Mouse (Mus musculus) spleen, postnatal 4 days (tissue): Measurements from ENCODE around the gene Trim25.
"Not testable (repeated sequence)": the region's sequence is repeated elsewhere in the genome, so short reads cannot be mapped to it uniquely, and the experiment has no call there.

Experiments used
- DNase-seq, 2 experiments: peaks; one replicate each; pipeline ENCODE4 v3.0.0; 2022; ENCODE audit warnings: low spot score in 2 of 2

Trim25 gene

DNA sequence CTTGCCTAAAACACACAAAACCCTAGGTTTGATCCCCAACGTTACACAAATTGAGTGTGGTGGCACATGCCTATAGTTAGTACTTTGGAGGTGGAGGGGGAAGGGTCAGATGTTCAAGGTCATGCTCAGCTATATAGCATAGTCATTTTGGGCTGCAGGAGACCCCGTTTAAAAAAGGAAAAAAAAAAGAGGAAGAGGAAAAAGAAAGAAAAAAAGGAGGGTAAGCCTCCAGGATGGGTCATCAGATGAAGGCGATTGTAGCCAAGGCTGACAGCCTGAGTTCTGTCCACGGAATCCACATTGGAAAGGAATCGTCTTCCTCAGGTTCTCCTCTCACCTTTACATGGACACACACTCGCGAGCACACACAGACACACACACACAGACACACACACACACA lies 4.7 kb upstream of the Trim25 start:
- DNase-seq = no peak

DNA sequence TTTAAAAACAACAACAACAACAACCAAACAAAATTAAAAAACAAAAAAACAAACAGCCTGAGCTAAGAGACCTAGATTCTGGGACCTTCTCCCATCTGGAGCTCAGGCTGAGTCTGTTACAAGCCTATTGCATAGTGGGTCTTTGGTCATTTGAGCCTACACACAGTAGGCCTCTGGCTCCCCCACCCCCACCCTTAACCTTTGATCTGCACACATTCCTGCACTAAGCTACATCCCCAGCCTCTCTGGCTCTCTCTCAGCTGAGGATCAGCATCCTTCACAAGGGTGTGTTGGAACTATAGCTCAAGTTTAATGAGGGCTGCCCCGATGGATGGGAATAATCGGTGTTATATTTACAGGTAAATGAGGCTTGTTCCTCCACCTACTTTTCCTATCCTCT lies 3.6 kb upstream of the Trim25 start:
- no peak for DNase-seq

DNA sequence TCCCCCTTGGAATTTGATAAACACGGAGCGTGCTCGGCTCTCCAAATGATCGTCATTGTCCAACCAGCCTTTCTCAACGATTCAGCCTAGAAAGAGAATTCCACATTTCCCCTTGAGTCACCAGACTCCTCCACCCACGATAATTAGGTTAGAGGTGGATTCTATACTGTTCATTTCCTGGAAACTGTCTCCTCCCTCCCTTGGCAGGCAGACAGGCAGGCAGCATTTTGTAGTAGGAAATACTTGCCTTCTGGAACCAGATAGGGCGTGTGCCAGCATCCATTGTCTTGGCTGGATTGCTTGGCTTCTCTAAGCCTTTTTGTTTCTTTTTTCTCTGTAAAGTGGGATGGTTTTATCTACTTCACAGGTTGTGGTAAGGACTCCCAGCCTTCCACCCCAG lies 2.7 kb upstream of the Trim25 start:
- no peak for DNase-seq

DNA sequence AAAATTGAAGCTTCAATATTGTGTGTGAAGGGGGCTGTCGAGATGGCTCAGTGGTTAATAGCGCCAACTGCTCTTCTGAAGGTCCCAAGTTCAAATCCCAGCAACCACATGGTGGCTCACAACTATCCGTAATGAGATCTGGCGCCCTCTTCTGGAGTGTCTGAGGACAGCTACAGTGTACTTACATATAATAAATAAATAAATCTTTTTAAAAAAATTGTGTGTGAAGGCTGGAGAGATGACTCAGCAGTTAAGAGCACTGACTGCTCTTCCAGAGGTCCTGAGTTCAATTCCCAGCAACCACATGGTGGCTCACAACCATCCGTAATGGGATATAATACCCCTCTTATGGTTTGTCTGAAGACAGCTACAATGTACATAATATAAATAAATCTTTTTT lies 1.8 kb upstream of the Trim25 start:
- not testable (repeated sequence) for DNase-seq

DNA sequence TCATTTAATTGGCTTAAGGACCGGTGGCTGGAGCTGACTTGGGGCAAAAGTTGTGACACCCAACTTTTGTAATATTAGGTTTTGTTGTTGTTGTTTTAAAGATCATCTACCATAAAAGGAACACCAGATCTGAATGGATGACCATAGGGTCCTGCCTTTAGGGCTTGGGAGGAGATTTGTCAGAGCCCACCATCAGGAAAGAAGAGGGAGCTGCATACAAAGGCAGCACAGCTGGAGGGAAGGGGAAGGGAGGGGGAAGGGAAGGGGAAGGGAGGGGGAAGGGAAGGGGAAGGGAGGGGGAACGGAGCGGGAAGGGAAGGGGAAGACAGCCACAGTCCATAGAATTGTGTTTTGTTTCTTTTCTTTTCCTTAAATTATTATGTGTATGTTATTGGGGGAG lies 770 bp upstream of the Trim25 start:
- no peak for DNase-seq

DNA sequence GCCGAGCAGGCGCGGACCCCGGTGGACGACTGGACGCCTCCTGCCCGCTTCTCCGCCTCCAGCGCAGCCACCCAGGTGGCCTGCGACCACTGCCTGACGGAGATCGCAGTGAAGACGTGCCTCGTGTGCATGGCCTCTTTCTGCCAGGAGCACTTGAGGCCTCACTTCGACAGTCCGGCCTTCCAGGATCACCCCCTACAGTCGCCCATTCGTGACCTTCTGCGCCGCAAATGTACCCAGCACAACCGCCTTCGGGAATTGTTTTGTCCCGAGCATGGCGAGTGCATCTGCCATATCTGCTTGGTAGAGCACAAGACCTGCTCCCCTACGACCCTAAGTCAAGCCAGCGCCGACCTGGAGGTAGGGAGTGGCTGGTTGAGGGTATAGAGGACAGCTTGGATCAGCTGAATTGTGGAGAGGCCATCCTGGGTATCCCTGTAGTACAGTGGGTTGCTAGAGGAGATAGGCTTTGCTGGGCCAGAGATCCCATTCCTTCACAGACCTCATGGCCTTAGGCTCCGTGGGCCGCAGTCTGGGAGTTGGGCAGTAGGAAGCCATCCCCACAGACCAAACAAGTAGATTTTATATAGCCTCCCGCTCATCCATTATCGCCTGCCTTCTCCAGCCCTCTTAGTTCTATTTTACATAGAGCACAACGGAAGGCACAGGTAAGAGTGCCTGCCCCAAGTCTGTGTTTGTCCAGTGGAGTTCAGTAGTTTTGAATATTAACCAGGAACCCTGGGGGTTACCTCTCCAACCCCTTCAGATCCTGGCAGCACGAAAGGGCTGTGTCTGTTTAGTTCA lies 749 bp downstream of the Trim25 start:
- DNase-seq = peak in 1 of 2 experiments; percentile 76

DNA sequence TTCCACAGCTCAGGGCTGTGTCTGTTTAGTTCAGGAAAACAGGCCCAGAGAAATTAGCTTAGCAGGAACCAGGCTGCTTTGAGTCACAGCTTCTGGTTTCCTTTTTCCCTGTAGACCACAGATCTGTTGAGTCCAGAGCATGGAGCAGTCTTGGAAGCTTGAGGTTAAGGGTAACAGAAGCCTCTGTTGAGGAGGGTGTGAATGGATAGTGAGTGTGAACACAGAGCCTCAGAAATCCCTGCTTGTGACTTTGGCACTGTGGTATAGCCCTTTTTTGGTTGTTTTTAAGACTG lies 1.3 kb downstream of the Trim25 start:
- DNase-seq = no peak

DNA sequence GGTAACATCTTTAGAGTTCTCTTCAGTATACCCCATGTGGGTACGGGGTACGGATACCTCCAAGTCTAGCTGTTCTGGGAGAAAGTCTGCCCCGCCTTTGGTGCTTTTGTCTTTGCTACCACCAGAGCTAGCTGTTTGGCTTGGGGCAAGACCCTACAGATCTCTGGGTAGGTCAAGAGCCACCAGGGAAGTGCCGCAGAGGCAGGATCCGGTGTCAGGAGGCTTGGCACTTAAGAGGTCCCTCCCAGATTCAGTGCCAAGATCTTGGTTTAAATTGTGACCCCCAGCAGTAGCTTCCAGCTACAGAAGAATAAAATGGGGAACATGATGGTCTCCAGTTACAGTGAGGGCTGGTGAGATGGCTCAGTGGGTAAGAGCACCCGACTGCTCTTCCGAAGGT lies 2.4 kb downstream of the Trim25 start:
- DNase-seq = no peak

DNA sequence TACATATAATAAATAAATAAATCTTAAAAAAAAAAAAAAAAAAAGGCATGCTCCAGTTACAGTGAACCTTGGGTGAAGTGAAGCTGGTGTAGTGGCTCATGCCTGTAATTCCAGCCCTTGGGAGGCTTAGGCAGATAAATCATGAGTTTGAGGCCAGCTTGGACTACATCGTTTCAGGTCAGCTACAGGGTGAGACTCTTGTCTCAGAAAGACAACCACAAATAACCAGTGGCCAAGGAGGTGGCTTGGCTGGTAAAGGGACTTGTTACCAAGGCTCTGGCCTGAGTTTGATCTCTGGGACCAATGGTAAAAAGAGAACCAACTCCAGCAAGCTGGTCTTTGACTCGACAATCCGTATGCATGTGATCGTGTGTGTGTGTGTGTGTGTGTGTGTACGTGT lies 2.9 kb downstream of the Trim25 start:
- DNase-seq = no peak

DNA sequence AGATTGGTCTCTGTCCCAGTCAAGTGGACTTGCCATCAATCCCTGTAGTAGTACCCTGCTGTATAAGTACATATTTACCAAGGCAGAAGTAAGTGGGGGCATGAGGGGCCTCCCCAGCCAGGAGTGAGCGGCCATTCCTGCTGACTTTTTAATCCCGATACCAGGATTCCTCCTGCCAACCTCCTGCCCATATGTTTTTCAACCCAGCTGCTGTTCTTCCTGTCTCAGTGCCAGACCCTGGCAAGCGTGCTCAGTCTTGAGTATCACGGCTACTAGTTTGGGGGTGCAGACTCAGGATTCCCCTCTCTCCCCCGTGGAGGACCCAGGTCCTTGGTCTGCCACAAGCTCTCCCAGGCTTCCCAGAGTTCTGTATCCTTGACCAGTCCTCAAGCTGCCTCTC lies 3.4 kb downstream of the Trim25 start:
- DNase-seq = no peak

DNA sequence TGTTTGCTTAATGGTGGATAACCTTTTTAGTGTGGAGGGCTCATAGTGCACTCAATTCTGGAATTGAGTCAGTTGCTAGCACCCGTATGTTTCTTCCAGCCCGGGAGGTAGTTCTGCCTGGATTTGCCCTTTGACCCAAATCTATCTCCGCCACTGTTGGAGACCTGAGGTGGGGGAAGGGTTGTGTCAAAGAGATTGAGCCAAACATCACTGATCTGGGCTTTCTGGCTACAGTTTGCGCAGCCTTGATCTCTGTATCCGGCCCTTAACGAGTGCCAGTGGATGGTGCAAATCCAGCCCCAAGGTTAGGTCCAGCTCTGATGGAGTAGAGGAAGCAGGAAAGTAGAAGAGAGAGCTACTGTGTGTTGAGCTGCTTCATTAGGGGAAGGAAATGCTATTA lies 3.9 kb downstream of the Trim25 start:
- no peak for DNase-seq

DNA sequence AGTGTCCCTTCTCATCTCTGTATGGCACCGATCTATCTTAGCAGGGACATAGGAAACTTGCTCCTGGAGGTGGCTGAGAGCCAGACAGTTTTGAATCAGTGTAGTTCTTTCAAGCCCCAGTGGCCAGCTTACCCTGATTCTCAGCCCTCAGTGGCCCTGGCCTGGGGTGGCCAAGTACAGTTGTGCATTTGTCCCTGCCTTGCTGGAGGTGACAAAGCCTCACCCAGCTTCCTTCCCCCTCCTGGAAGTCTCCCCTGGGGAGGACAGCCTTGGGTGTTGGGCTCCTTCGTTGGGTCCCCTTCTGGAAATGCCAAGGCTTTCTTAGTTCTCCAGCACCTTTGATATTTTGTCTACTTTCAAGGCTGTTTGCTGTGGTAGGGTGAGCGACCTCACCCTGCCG lies 4.5 kb downstream of the Trim25 start:
- DNase-seq = no peak

DNA sequence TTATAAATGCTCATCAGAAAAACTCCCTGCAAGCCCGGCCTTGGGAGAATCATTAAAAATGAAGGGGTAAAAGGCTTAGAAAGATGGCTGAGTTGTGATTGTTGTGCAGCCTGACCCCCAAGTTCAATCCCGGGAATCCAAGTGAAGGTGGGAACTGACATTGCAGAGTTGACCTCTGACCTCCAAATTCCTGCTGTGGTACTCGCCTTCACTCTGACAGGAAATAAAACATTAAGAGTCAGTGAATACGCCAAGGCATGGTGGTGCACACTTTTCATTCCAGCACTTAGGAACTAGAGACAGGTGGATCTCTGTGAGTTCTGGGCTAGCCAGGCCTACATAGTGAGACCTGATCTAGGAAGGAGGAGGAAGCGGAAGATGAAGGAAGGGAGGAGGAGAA lies 6.3 kb downstream of the Trim25 start:
- no peak for DNase-seq

DNA sequence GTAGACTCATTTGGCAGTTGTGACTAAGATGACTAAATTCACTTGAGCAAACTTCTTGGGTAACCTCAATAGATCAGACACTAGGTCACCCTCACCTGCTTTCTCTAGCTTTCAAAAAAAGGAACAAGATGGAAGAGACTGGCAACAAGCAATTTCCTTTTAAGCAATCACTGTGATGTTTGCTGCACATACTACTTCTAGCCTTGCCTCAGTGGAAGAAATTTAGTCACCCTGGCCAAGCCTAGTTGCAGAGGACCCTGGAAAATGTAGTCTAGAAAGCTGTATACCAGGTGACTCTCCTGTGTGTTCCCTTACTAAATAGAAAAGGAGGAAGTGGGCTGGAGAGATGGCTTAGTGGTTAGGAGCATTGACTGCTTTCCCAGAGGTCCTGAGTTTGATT lies 7.2 kb downstream of the Trim25 start:
- DNase-seq = no peak

DNA sequence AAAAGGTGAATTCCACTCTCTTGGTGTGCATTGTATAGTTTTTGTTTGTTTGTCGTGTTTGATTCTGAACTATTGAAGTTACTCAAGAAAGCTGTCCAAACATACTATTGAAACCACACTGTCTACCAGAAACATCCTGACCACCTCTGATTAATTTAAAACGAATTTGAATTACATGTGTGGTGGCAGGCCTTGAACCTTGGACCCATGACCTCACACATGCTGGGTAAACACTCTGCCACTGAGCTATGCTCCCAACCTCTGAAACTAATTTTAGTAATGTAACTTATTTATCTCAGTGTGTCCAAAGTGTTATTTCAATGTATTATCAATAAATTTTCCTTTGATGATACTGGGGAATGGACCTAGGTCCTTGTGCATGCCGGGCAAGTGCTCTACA lies 8.4 kb downstream of the Trim25 start:
- no peak for DNase-seq

DNA sequence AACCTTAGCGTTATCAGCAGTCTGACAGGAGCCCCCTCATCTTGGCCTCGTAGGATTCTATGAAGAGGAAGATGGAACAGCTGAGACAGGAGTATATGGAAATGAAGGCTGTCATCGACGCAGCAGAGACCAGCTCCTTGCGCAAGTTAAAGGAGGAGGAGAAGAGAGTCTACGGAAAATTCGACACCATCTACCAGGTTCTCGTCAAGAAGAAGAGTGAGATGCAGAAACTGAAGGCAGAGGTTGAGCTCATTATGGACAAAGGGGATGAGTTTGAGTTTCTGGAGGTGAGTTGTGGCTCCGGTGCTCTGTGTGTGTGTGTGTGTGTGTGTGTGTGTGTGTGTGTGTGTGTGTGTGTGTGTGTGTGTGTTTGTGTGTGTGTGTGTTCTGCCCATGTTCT lies 9.9 kb downstream of the Trim25 start:
- no peak for DNase-seq

DNA sequence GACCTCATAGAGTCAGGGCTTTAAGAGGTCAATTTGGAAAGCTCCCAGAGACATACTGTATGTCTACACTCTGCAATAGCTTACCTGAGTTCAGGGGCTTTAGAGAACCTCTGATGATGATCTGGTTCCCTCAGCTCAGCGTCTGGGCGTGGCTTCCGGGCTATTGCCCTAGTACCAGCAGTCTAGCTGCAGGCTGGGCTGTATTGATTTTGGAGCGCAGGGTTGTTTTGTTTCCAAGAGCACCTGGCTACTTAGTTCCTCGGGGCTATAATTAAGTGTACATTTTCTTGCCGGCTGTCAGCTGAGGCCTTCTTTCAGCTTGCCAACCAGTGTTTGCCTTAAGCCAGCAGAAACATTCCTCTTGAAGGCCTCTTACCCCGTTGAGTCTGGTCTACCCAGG lies 10.3 kb downstream of the Trim25 start:
- no peak for DNase-seq

DNA sequence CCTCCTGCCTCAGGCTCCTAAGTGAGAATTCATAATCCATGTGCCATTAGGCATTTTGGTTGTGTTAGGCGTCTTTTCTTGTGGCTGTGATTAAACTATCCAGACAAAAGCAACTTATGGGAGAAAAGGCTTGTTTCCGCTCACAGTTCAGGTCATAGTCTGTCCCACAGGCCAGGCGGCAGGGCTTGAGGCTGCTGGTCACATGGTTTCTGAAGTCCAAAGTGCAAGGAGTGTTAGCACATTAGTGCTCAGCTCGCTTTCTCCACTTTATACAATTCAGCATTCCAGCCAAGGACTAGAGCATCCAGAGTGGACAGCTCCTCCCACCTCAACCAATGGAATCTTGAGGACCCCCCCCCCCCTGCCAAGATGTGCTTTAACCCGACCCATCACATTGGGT lies 13.1 kb downstream of the Trim25 start:
- no peak for DNase-seq

DNA sequence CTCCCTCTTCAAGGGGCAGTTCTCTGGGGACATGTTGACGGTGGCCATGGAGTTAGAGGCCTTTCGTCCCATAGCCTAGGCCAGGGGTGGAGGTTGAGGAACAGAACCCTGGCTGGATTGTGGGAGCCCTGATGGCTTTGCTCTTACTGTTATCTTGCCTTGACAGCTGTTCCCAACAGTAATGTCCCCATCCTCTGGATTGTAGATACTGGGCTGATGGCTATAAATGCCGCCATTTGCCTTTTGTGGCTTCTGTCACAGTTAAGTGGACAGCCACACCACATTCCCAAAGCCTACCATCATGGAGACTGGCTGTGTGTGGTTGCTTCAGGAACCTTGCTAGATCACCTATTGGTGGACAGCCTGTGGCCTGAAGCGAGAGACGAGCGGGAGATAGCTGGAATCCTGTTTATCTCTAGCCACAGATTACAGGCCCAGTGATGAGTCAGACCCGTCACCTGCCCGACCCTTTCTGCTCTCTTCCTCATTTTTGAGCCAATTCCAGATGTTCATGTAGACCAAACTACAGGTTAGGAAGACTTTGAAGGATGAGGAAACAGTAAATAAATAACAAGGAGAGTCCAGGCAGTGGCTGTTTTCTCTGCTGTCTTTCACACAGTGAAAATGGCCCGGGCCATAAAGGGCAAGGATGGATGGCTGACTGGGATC lies 18.5 kb downstream of the Trim25 start:
- no peak for DNase-seq

DNA sequence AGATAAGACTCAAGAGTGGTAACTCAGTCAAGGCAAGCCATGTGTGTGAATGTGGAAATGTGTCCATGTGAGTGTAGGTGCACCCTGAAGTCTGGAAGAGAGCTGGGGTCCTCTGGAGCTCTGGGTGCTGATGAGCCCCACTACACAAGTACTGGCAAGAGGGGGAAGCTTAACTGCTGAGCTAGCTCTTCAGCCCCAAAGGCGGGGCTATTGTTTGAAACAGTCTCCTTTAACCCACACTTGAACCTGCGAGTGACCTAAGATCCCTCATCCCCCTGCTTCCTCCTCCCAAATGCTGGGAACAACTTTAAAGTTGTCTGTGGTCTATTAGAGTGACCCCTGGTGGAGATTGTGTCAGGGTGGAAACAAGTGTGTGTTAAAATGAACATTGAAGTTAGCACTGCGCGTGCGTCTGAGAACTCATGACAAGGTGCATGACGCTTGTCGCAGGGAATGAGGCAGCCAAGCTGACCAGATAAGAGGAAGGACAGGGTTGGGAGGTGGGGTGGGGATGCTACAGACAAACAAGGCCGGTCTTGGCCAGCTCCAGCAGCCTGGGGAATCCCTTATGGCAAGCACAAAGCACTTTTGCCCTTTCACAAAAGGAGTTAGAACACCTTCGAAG lies 21.6 kb downstream of the Trim25 start:
- no peak for DNase-seq

DNA sequence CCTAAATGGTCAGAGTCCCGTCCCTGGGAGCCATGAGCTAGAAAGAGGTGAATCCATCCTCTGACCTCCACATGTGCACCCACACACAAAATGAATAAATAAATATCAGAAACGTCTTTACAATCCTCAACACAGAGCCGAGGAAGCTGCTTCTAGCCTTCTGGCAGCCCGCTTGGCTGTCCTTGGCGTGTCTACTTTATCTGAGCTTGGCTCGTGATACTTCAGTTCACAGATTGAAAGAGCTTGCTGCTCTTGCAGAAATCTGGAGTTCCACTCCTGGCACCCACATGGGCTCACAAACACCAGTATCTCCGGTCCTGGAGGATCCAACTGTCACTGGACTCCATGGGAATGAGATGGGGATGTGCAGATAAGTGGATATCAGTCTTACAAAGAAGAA lies 22.5 kb downstream of the Trim25 start:
- DNase-seq = no peak

DNA sequence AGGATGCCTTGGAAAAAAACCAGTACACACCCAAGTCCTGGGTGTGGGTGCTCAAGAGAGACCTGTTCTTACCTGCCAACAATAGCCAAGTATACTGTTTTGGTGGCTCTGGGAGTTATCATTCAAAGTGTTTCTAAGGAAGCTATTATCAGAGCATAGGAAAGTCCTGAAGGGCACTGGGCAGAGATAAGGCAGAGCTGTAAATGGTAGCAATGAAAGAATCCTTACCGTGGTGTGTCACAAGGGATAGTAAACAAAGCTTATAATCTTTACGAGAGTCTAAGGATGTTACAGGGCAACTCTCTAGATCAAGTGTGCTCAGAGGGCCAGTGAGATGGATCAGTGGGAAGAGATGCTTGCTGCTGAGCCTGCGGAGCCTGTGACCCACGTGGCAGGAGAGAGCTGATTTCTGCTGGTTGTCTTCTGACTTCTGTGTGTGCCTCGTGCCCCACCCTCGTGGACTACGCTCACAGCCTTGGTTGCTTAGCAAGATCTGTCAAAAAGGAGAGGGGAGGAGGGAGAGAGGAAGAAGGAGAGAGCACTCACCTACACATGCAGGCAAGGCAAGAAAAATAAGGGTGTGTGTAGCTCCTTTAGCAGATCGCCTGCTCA lies 23.1 kb downstream of the Trim25 start:
- no peak for DNase-seq

DNA sequence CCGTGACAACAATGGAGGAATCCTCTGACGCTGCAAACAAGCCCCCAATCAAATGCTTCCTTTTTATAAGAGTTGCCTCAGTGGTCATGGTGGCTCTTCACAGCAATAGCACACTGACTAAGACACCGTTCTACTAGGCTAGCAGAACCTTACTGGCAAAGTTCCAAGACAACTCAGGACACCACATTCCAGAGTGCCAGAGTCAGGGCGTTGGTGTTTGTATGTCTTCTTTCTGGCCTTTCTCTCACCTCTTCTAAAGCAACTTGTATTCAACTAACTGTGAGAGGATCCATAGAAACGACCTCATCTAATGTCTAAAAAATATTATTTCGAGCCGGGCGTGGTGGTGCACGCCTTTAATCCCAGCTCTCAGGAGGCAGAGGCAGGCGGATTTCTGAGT lies 24.3 kb downstream of the Trim25 start:
- no peak for DNase-seq
